Mouse (Mus musculus): ENCODE data around the gene Stard5. TPM values are rescaled to one million over a fixed set of nuclear protein-coding genes. Genes with fewer than 3 reads are reported as not detected.
A peak's percentile ranks its signal among the peaks of the same experiment; 100 is the strongest.

Gene Stard5
- polyA plus RNA-seq, 1 experiment from 2014 or later: 21.5 TPM

DNA sequence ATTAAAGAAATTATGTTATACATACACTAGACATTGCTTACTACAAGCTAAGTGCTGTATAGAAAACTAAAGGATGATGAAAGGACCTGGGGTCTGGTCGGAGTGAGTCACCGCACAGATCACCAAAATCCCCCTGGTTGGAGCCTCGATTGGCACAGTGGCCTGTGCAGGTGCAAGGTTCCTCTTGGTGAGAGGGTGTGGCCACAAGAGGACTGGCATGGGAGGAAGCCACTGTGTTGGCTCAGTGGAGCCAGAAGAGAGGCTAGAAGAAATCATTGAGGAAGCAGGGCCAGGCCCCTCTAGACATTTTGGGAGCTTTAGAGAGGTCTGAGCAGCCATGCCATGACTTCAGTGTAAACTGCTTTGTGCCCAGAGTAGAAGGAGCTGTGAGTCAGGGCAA lies 7.3 kb downstream of the Stard5 start:
- H3K36me3 ChIP-seq (ENCODE audit: control insufficient read depth, insufficient read depth, low read length): peaks cover 23% of the 10 kb centered on the region
- 83% methylated on average over 3 of the region's 3 CpGs for WGBS
- H3K4me2 ChIP-seq (replicated peaks; ENCODE audit: low read depth, low read length): no peak overlapping the region
- H3K4me1 ChIP-seq (ENCODE audit: control insufficient read depth, insufficient read depth, low read length): 0 out of 2 replicates have a peak, but pooled peaks cover 6% of the 10 kb centered on the region
- H3K9ac ChIP-seq (replicated peaks; ENCODE audit: low read depth, low read length): no peak overlapping the region
- no peak overlapping the region for H3K4me3 ChIP-seq (ENCODE audit: low read depth, low read length)
- no peak overlapping the region for H3K27ac ChIP-seq (ENCODE audit: low read length)
- no peaks in the 10 kb centered on the region for H3K27me3 ChIP-seq (ENCODE audit: control insufficient read depth, insufficient read depth, low read length)
- no peak for ATAC-seq (ENCODE audit: insufficient number of reproducible peaks, insufficient read depth, low FRiP score, low read depth)
- H3K9me3 ChIP-seq (ENCODE audit: control insufficient read depth, low read depth, low read length): no peaks in the 10 kb centered on the region

DNA sequence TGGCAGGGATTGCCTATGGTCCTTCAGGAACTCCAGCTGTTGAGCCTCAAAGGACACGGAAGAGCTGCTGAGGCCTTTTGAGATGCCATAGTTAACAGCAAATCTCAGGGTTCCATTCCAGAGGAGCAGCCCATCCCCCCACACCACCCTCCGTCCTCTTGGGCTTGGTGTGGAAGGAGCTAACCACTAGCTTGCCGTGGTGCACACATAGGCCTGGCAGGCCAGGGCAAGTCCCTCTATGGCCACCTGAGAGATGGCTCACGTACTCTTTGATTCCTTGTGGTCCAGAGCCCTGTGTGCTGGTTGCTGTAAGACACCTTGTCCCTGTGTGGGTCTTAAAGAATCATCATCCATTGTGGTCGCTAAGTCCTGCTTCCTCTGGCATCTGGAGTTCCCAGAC lies 8.8 kb downstream of the Stard5 start:
- H3K4me1 ChIP-seq (ENCODE audit: control insufficient read depth, insufficient read depth, low read length): 0 out of 2 replicates have a peak, but pooled peaks cover 3% of the 10 kb centered on the region
- peaks cover 23% of the 10 kb centered on the region for H3K36me3 ChIP-seq (ENCODE audit: control insufficient read depth, insufficient read depth, low read length)
- no peak overlapping the region for H3K27ac ChIP-seq (ENCODE audit: low read length)
- no peak overlapping the region for H3K4me3 ChIP-seq (ENCODE audit: low read depth, low read length)
- 87% methylated on average over 5 of the region's 5 CpGs for WGBS
- no peaks in the 10 kb centered on the region for H3K9me3 ChIP-seq (ENCODE audit: control insufficient read depth, low read depth, low read length)
- ATAC-seq (ENCODE audit: insufficient number of reproducible peaks, insufficient read depth, low FRiP score, low read depth): no peak
- H3K9ac ChIP-seq (replicated peaks; ENCODE audit: low read depth, low read length): no peak overlapping the region
- no peak overlapping the region for H3K4me2 ChIP-seq (replicated peaks; ENCODE audit: low read depth, low read length)
- H3K27me3 ChIP-seq (ENCODE audit: control insufficient read depth, insufficient read depth, low read length): no peaks in the 10 kb centered on the region

DNA sequence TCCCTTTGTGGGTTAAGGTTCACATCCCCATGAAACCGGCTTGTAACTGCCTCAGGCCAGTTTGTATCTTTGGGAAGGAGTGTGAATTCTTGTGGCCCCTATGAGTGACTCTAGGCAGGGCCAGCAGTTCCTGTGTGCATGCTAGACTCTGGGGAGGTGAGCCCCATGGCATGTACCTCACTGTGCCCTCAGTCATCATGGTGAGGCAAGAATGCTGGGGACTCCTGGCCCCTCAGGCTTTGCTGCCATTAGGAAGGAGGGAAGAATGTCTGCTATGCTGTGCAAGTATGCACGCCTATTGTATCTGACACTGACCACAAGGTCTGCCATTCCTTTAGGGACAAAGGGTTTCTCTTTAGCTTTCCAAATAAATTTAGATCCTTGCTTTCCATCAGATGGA lies 9.4 kb downstream of the Stard5 start:
- 59% methylated on average over 2 of the region's 2 CpGs for WGBS
- no peaks in the 10 kb centered on the region for H3K27me3 ChIP-seq (ENCODE audit: control insufficient read depth, insufficient read depth, low read length)

GRCm38 (mm10) chr7:83643581-83643980 lies 11.8 kb downstream of the Stard5 start:
- Histone ChIP-seq H3K4me2 (replicated peaks; ENCODE audit: low read depth, low read length) (no peak overlapping the region), H3K9me3 (ENCODE audit: control insufficient read depth, low read depth, low read length) (no peaks in the 10 kb centered on the region), H3K27ac (ENCODE audit: low read length) (no peak overlapping the region), H3K36me3 (ENCODE audit: control insufficient read depth, insufficient read depth, low read length) (peaks cover 5% of the 10 kb centered on the region; the same call in 1 of the 2 replicates), H3K4me1 (ENCODE audit: control insufficient read depth, insufficient read depth, low read length) (peaks cover 4% of the 10 kb centered on the region; the same call in 1 of the 2 replicates), H3K27me3 (ENCODE audit: control insufficient read depth, insufficient read depth, low read length) (no peaks in the 10 kb centered on the region), H3K9ac (replicated peaks; ENCODE audit: low read depth, low read length) (no peak overlapping the region), H3K4me3 (ENCODE audit: low read depth, low read length) (no peak overlapping the region)
- 87% methylated on average over 6 of the region's 6 CpGs for WGBS
- no peak for ATAC-seq (ENCODE audit: insufficient number of reproducible peaks, insufficient read depth, low FRiP score, low read depth)

More for the DNA sequence above, 9.4 kb downstream of the Stard5 start:
- no peak overlapping the region for H3K4me2 ChIP-seq (replicated peaks; ENCODE audit: low read depth, low read length)
- H3K36me3 ChIP-seq (ENCODE audit: control insufficient read depth, insufficient read depth, low read length): peaks cover 23% of the 10 kb centered on the region
- ATAC-seq (ENCODE audit: insufficient number of reproducible peaks, insufficient read depth, low FRiP score, low read depth): no peak
- H3K4me3 ChIP-seq (ENCODE audit: low read depth, low read length): no peak overlapping the region
- 0 out of 2 replicates have a peak, but pooled peaks cover 3% of the 10 kb centered on the region for H3K4me1 ChIP-seq (ENCODE audit: control insufficient read depth, insufficient read depth, low read length)
- no peaks in the 10 kb centered on the region for H3K9me3 ChIP-seq (ENCODE audit: control insufficient read depth, low read depth, low read length)
- H3K27ac ChIP-seq (ENCODE audit: low read length): no peak overlapping the region
- H3K9ac ChIP-seq (replicated peaks; ENCODE audit: low read depth, low read length): no peak overlapping the region

DNA sequence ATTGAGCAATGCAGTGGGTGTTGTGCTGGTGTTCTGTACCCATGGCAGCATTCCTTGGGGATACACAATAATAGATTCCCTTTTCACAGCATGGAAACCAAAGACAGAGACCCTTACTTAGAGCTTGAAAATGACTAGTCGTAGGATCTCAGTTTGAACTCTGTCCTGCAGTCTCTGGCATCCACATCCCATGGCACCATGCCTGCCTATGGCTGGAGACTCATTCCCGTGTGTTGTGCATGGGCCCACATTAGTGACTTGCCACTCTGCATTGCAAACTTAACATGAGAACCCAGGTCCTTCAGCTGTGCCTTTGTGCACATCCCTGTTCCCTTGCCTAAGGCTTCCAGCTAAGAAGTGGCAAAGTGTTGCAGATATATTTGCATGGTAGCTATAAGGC lies 13.0 kb downstream of the Stard5 start:
- no peak for ATAC-seq (ENCODE audit: insufficient number of reproducible peaks, insufficient read depth, low FRiP score, low read depth)
- no peak overlapping the region for H3K4me2 ChIP-seq (replicated peaks; ENCODE audit: low read depth, low read length)
- H3K27me3 ChIP-seq (ENCODE audit: control insufficient read depth, insufficient read depth, low read length): no peaks in the 10 kb centered on the region
- WGBS: 88% methylated on average over 2 of the region's 2 CpGs
- H3K4me3 ChIP-seq (ENCODE audit: low read depth, low read length): no peak overlapping the region
- peaks cover 9% of the 10 kb centered on the region; the same call in 1 of the 2 replicates for H3K4me1 ChIP-seq (ENCODE audit: control insufficient read depth, insufficient read depth, low read length)
- H3K9me3 ChIP-seq (ENCODE audit: control insufficient read depth, low read depth, low read length): no peaks in the 10 kb centered on the region
- 0 out of 2 replicates have a peak, but pooled peaks cover 5% of the 10 kb centered on the region for H3K36me3 ChIP-seq (ENCODE audit: control insufficient read depth, insufficient read depth, low read length)
- no peak overlapping the region for H3K27ac ChIP-seq (ENCODE audit: low read length)
- no peak overlapping the region for H3K9ac ChIP-seq (replicated peaks; ENCODE audit: low read depth, low read length)

- Histone ChIP-seq H3K4me3 (ENCODE audit: low read depth, low read length) (no peak overlapping the region), H3K27ac (ENCODE audit: low read length) (no peak overlapping the region), H3K9ac (replicated peaks; ENCODE audit: low read depth, low read length) (no peak overlapping the region), H3K36me3 (ENCODE audit: control insufficient read depth, insufficient read depth, low read length) (0 out of 2 replicates have a peak, but pooled peaks cover 2% of the 10 kb centered on the region), H3K4me2 (replicated peaks; ENCODE audit: low read depth, low read length) (no peak overlapping the region), H3K9me3 (ENCODE audit: control insufficient read depth, low read depth, low read length) (no peaks in the 10 kb centered on the region), H3K27me3 (ENCODE audit: control insufficient read depth, insufficient read depth, low read length) (no peaks in the 10 kb centered on the region), H3K4me1 (ENCODE audit: control insufficient read depth, insufficient read depth, low read length) (peaks cover 9% of the 10 kb centered on the region; the same call in 1 of the 2 replicates)
- 79% methylated on average over 5 of the region's 5 CpGs for WGBS
- no peak for ATAC-seq (ENCODE audit: insufficient number of reproducible peaks, insufficient read depth, low FRiP score, low read depth)
Observed at GRCm38 (mm10) chr7:83645476-83645875, 13.7 kb downstream of the Stard5 start.

- Histone ChIP-seq H3K36me3 (ENCODE audit: control insufficient read depth, insufficient read depth, low read length) (no peaks in the 10 kb centered on the region), H3K27me3 (ENCODE audit: control insufficient read depth, insufficient read depth, low read length) (no peaks in the 10 kb centered on the region), H3K4me1 (ENCODE audit: control insufficient read depth, insufficient read depth, low read length) (peaks cover 6% of the 10 kb centered on the region; the same call in 1 of the 2 replicates), H3K9ac (replicated peaks; ENCODE audit: low read depth, low read length) (no peak overlapping the region), H3K4me2 (replicated peaks; ENCODE audit: low read depth, low read length) (no peak overlapping the region), H3K27ac (ENCODE audit: low read length) (no peak overlapping the region), H3K4me3 (ENCODE audit: low read depth, low read length) (no peak overlapping the region), H3K9me3 (ENCODE audit: control insufficient read depth, low read depth, low read length) (no peaks in the 10 kb centered on the region)
- WGBS: 55% methylated on average over 7 of the region's 7 CpGs
- 0 out of 2 replicates have a peak, but pooled peaks have one; percentile 28 for ATAC-seq (ENCODE audit: insufficient number of reproducible peaks, insufficient read depth, low FRiP score, low read depth)
Observed at GRCm38 (mm10) chr7:83648807-83649206, 17.0 kb downstream of the Stard5 start.

- H3K4me3 ChIP-seq (ENCODE audit: low read depth, low read length): no peak overlapping the region
- H3K9ac ChIP-seq (replicated peaks; ENCODE audit: low read depth, low read length): no peak overlapping the region
- H3K36me3 ChIP-seq (ENCODE audit: control insufficient read depth, insufficient read depth, low read length): no peaks in the 10 kb centered on the region
- no peak for ATAC-seq (ENCODE audit: insufficient number of reproducible peaks, insufficient read depth, low FRiP score, low read depth)
- no peaks in the 10 kb centered on the region for H3K9me3 ChIP-seq (ENCODE audit: control insufficient read depth, low read depth, low read length)
- no peak overlapping the region for H3K4me2 ChIP-seq (replicated peaks; ENCODE audit: low read depth, low read length)
- H3K27ac ChIP-seq (ENCODE audit: low read length): no peak overlapping the region
- 90% methylated on average over 5 of the region's 5 CpGs for WGBS
- no peaks in the 10 kb centered on the region for H3K27me3 ChIP-seq (ENCODE audit: control insufficient read depth, insufficient read depth, low read length)
- H3K4me1 ChIP-seq (ENCODE audit: control insufficient read depth, insufficient read depth, low read length): peaks cover 6% of the 10 kb centered on the region; the same call in 1 of the 2 replicates
Observed at GRCm38 (mm10) chr7:83650638-83651037, 18.9 kb downstream of the Stard5 start.

- no peak overlapping the region for H3K4me2 ChIP-seq (replicated peaks; ENCODE audit: low read depth, low read length)
- no peaks in the 10 kb centered on the region for H3K36me3 ChIP-seq (ENCODE audit: control insufficient read depth, insufficient read depth, low read length)
- H3K4me3 ChIP-seq (ENCODE audit: low read depth, low read length): no peak overlapping the region
- no peaks in the 10 kb centered on the region for H3K27me3 ChIP-seq (ENCODE audit: control insufficient read depth, insufficient read depth, low read length)
- no peak overlapping the region for H3K27ac ChIP-seq (ENCODE audit: low read length)
- no peaks in the 10 kb centered on the region for H3K9me3 ChIP-seq (ENCODE audit: control insufficient read depth, low read depth, low read length)
- WGBS: 84% methylated on average over 5 of the region's 5 CpGs
- no peak for ATAC-seq (ENCODE audit: insufficient number of reproducible peaks, insufficient read depth, low FRiP score, low read depth)
- peaks cover 6% of the 10 kb centered on the region; the same call in 1 of the 2 replicates for H3K4me1 ChIP-seq (ENCODE audit: control insufficient read depth, insufficient read depth, low read length)
- H3K9ac ChIP-seq (replicated peaks; ENCODE audit: low read depth, low read length): no peak overlapping the region
Observed at GRCm38 (mm10) chr7:83652498-83652897, 20.7 kb downstream of the Stard5 start.

All from stomach, embryonic 14.5 days (tissue).